Mouse (Mus musculus) right cerebral cortex, postnatal 14 days (tissue): Measurements from ENCODE around the gene Arhgap19.

Experiments used
- DNase-seq: peaks from one replicate; pipeline ENCODE4 v3.0.0; 2022

The Arhgap19 gene

GRCm38 (mm10) chr19:41831101-41831570 lies 29.3 kb upstream of the Arhgap19 start:
- peak; percentile 51 for DNase-seq

GRCm38 (mm10) chr19:41830106-41831031 lies 28.5 kb upstream of the Arhgap19 start:
- peak; percentile 69 for DNase-seq

- peak; percentile 86 for DNase-seq
Measured at GRCm38 (mm10) chr19:41829381-41830105, 27.7 kb upstream of the Arhgap19 start, which contains the start of gene Frat1. TSS of gene Frat1 (plus strand) at chr19:41829970.

GRCm38 (mm10) chr19:41828941-41829340 lies 27.1 kb upstream of the Arhgap19 start:
- DNase-seq: no peak

GRCm38 (mm10) chr19:41826529-41826928 lies 24.7 kb upstream of the Arhgap19 start:
- no peak for DNase-seq

- no peak for DNase-seq
Measured at GRCm38 (mm10) chr19:41824950-41825349, 23.1 kb upstream of the Arhgap19 start.

- DNase-seq: no peak
Measured at GRCm38 (mm10) chr19:41822589-41822988, 20.7 kb upstream of the Arhgap19 start.

- no peak for DNase-seq
Measured at GRCm38 (mm10) chr19:41821436-41821835, 19.6 kb upstream of the Arhgap19 start.

GRCm38 (mm10) chr19:41818749-41819148 lies 16.9 kb upstream of the Arhgap19 start:
- no peak for DNase-seq

GRCm38 (mm10) chr19:41817325-41817724 lies 15.5 kb upstream of the Arhgap19 start:
- DNase-seq: no peak

- no peak for DNase-seq
Measured at GRCm38 (mm10) chr19:41816915-41817314, 15.1 kb upstream of the Arhgap19 start.

- no peak for DNase-seq
Measured at GRCm38 (mm10) chr19:41816410-41816809, 14.6 kb upstream of the Arhgap19 start.

GRCm38 (mm10) chr19:41813374-41813773 lies 11.5 kb upstream of the Arhgap19 start:
- DNase-seq: no peak

GRCm38 (mm10) chr19:41812525-41812924 lies 10.7 kb upstream of the Arhgap19 start:
- DNase-seq: no peak

- no peak for DNase-seq
Measured at GRCm38 (mm10) chr19:41810074-41810473, 8.2 kb upstream of the Arhgap19 start.

- no peak for DNase-seq
Measured at GRCm38 (mm10) chr19:41808104-41808634, 6.3 kb upstream of the Arhgap19 start.

GRCm38 (mm10) chr19:41807497-41807896 lies 5.7 kb upstream of the Arhgap19 start:
- DNase-seq: no peak

GRCm38 (mm10) chr19:41805831-41806230 lies 4.0 kb upstream of the Arhgap19 start:
- DNase-seq: no peak

- DNase-seq: peak; percentile 9
Measured at GRCm38 (mm10) chr19:41803322-41803721, 1.5 kb upstream of the Arhgap19 start.

- no peak for DNase-seq
Measured at GRCm38 (mm10) chr19:41800986-41801741, 683 bp downstream of the Arhgap19 start.

- DNase-seq: no peak
Measured at GRCm38 (mm10) chr19:41800451-41800850, 1.4 kb downstream of the Arhgap19 start.

GRCm38 (mm10) chr19:41797536-41797935 lies 4.3 kb downstream of the Arhgap19 start:
- no peak for DNase-seq
